In the genomic region with DNA sequence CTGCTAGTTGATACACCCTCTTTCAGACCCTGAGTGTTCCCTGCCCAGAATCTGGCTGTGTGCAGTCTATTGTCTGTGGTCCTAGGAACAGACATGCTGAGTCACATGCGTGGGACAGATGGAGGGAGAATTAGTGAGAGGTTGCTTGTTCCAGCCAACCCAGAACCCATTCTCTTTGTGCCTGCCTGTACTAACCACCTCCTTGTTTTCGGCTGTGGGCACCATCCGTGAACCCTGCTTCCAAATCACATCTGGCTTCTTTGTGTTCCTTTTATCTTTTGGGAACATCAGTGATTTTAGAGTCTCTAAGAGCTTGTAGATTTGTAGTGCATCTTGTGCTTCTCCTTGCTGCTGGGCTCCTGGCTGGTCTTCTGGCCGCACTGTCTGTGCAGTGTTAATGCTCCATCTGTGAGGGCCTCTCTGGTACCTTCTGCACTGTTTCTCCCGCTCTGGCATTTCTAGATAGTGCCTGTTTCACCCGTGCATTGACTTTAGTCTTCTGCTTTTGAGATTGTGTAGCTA, we compare ENCODE assay signal across 9 mouse cellular contexts.
DNase-seq lines count a peak whose midpoint lies in the region; ATAC-seq lines count a peak whose summit lies in the region.
"Had no signal": no experiment of that assay in that cellular context is flagged by ENCODE, and none has a peak within 500 bp of the region (broad histone marks: within the 10 kb centered on the region; RNA-seq: fewer than 3 reads in every experiment).

No protein-coding gene starts in this region.

- ATAC-seq in embryonic facial prominence, embryonic 14.5 days (ENCODE audit: low read depth): 0 out of 2 replicates have a peak, but pooled peaks have one; percentile 30
- ATAC-seq in megakaryocyte, adult 5-6 weeks (ENCODE audit: poor library complexity, severe bottlenecking): no peak; the same call in 1 of the 2 replicates
- ATAC-seq in stomach, embryonic 14.5 days (ENCODE audit: insufficient number of reproducible peaks, insufficient read depth, low FRiP score, low read depth): peak; percentile 35; the same call in 1 of the 2 replicates

- no peaks in the 10 kb centered on the region for H3K27me3 ChIP-seq in embryonic facial prominence, embryonic 14.5 days (replicated peaks; ENCODE audit: control insufficient read depth, insufficient read depth, low read length)
- no peaks in the 10 kb centered on the region for H3K27me3 ChIP-seq in embryonic facial prominence, embryonic 10.5 days (replicated peaks; ENCODE audit: low read depth, poor library complexity, severe bottlenecking)
- no peaks in the 10 kb centered on the region for H3K27me3 ChIP-seq in megakaryocyte, embryonic 14.5 days (replicated peaks)
- H3K27me3 ChIP-seq in stomach, embryonic 14.5 days (ENCODE audit: control insufficient read depth, insufficient read depth, low read length): no peaks in the 10 kb centered on the region
- H3K27me3 ChIP-seq: limb, embryonic 13.5 days had no signal

- DNase-seq in embryonic facial prominence, embryonic 14.5 days (ENCODE audit: low spot score): no peak
- no peak for DNase-seq in embryonic facial prominence, embryonic 10.5 days (ENCODE audit: low spot score)
- DNase-seq in layer of hippocampus, adult 8-10 months (ENCODE audit: low spot score in 2 of 2): peak; percentile 84 to 87
- no peak for DNase-seq in testis, postnatal 10 days (ENCODE audit: low spot score)
- no peak for DNase-seq in B cell, adult 2 months

- H3K9ac ChIP-seq in embryonic facial prominence, embryonic 14.5 days (ENCODE audit: low read depth, low read length): no peak overlapping the region
- H3K9ac ChIP-seq in stomach, embryonic 14.5 days (replicated peaks; ENCODE audit: low read depth, low read length): no peak overlapping the region
- H3K9ac ChIP-seq: limb, embryonic 13.5 days had no signal

- no peak overlapping the region for H3K27ac ChIP-seq in embryonic facial prominence, embryonic 14.5 days (replicated peaks; ENCODE audit: low read depth, low read length)
- H3K27ac ChIP-seq in embryonic facial prominence, embryonic 10.5 days (replicated peaks): no peak overlapping the region
- no peak overlapping the region for H3K27ac ChIP-seq in stomach, embryonic 14.5 days (ENCODE audit: low read length)
- H3K27ac ChIP-seq: limb, embryonic 13.5 days had no signal

- H3K4me2 ChIP-seq in embryonic facial prominence, embryonic 14.5 days (ENCODE audit: low read depth, low read length): no peak overlapping the region
- no peak overlapping the region for H3K4me2 ChIP-seq in stomach, embryonic 14.5 days (replicated peaks; ENCODE audit: low read depth, low read length)
- H3K4me2 ChIP-seq: limb, embryonic 13.5 days had no signal

- H3K36me3 ChIP-seq in embryonic facial prominence, embryonic 14.5 days (ENCODE audit: control insufficient read depth, insufficient read depth, low read length): 0 out of 2 replicates have a peak, but pooled peaks cover 6% of the 10 kb centered on the region
- no peaks in the 10 kb centered on the region for H3K36me3 ChIP-seq in embryonic facial prominence, embryonic 10.5 days (replicated peaks)
- H3K36me3 ChIP-seq in megakaryocyte, embryonic 14.5 days (replicated peaks; ENCODE audit: low read length): peaks cover 84% of the 10 kb centered on the region
- H3K36me3 ChIP-seq in stomach, embryonic 14.5 days (ENCODE audit: control insufficient read depth, insufficient read depth, low read length): peaks cover 3% of the 10 kb centered on the region; the same call in 1 of the 2 replicates

- peaks cover 23% of the 10 kb centered on the region for H3K4me1 ChIP-seq in embryonic facial prominence, embryonic 14.5 days (ENCODE audit: control insufficient read depth, insufficient read depth, low read length)
- peaks cover 20% of the 10 kb centered on the region for H3K4me1 ChIP-seq in embryonic facial prominence, embryonic 10.5 days
- H3K4me1 ChIP-seq in megakaryocyte, embryonic 14.5 days: peaks cover 76% of the 10 kb centered on the region
- H3K4me1 ChIP-seq in stomach, embryonic 14.5 days (ENCODE audit: control insufficient read depth, insufficient read depth, low read length): peaks cover 15% of the 10 kb centered on the region; the same call in 1 of the 2 replicates

- no peak overlapping the region for H3K4me3 ChIP-seq in embryonic facial prominence, embryonic 14.5 days (ENCODE audit: low read depth, low read length)
- no peak overlapping the region for H3K4me3 ChIP-seq in embryonic facial prominence, embryonic 10.5 days
- H3K4me3 ChIP-seq in megakaryocyte, embryonic 14.5 days (replicated peaks): peak overlapping the region; percentile 10
- H3K4me3 ChIP-seq in stomach, embryonic 14.5 days (ENCODE audit: low read depth, low read length): no peak overlapping the region
- H3K4me3 ChIP-seq: limb, embryonic 13.5 days had no signal

- WGBS in embryonic facial prominence, embryonic 14.5 days: 68% methylated on average over 6 of the region's 6 CpGs
- 83% methylated on average over 6 of the region's 6 CpGs for WGBS in embryonic facial prominence, embryonic 10.5 days
- WGBS in stomach, embryonic 14.5 days: 75% methylated on average over 6 of the region's 6 CpGs

- no peaks in the 10 kb centered on the region for H3K9me3 ChIP-seq in embryonic facial prominence, embryonic 14.5 days (ENCODE audit: control insufficient read depth, low read length)
- no peaks in the 10 kb centered on the region for H3K9me3 ChIP-seq in embryonic facial prominence, embryonic 10.5 days
- H3K9me3 ChIP-seq in megakaryocyte, embryonic 14.5 days: no peaks in the 10 kb centered on the region
- H3K9me3 ChIP-seq in stomach, embryonic 14.5 days (ENCODE audit: control insufficient read depth, low read depth, low read length): no peaks in the 10 kb centered on the region
- H3K9me3 ChIP-seq: limb, embryonic 13.5 days had no signal

Comparison
In these comparisons a context has a peak if more than half of its experiments do, and no peak if none do; other contexts are left out.
1. DNase-seq: peak in layer of hippocampus, adult 8-10 months (2 of 2); none in embryonic facial prominence, embryonic 14.5 days (single experiment), embryonic facial prominence, embryonic 10.5 days (single experiment), testis, postnatal 10 days (single experiment) and B cell, adult 2 months (0 of 2).